Mouse (Mus musculus): ENCODE measurements at regions not wholly inside any gene's neighbourhood (a gene's known extent, or its start where the extent isn't known, plus 50 kb on each side); places are given as distances from the start of the nearest gene placed in this dataset.

GRCm38 (mm10) chr7:95551798-95552387 lies 619.2 kb upstream of the Tenm4 start:
- no peaks in the 10 kb centered on the region for H3K27me3 ChIP-seq (ENCODE audit: control insufficient read depth, insufficient read depth, low read depth, low read length)
- 50% methylated on average over 3 of the region's 3 CpGs for WGBS
- H3K9ac ChIP-seq (ENCODE audit: low read length) = no peak overlapping the region
- H3K9me3 ChIP-seq (ENCODE audit: control insufficient read depth, low read length) = no peaks in the 10 kb centered on the region
- H3K4me2 ChIP-seq (ENCODE audit: low read depth, low read length) = no peak overlapping the region
- no peaks in the 10 kb centered on the region for H3K4me1 ChIP-seq (replicated peaks; ENCODE audit: control insufficient read depth, insufficient read depth, low read length)
- no peak overlapping the region for H3K4me3 ChIP-seq (ENCODE audit: low read length)
- ATAC-seq (ENCODE audit: low read depth) = no peak
- H3K36me3 ChIP-seq (ENCODE audit: control insufficient read depth, insufficient read depth, low read length) = no peaks in the 10 kb centered on the region
- H3K27ac ChIP-seq (ENCODE audit: low read length) = no peak overlapping the region

- no peak overlapping the region for H3K4me2 ChIP-seq (ENCODE audit: low read depth, low read length)
- no peaks in the 10 kb centered on the region for H3K9me3 ChIP-seq (ENCODE audit: control insufficient read depth, low read length)
- H3K4me1 ChIP-seq (replicated peaks; ENCODE audit: control insufficient read depth, insufficient read depth, low read length) = no peaks in the 10 kb centered on the region
- H3K27me3 ChIP-seq (ENCODE audit: control insufficient read depth, insufficient read depth, low read depth, low read length) = no peaks in the 10 kb centered on the region
- WGBS = 53% methylated on average over 2 of the region's 2 CpGs
- H3K36me3 ChIP-seq (ENCODE audit: control insufficient read depth, insufficient read depth, low read length) = no peaks in the 10 kb centered on the region
- H3K27ac ChIP-seq (ENCODE audit: low read length) = no peak overlapping the region
- no peak overlapping the region for H3K4me3 ChIP-seq (ENCODE audit: low read length)
- ATAC-seq (ENCODE audit: low read depth) = no peak
- H3K9ac ChIP-seq (ENCODE audit: low read length) = no peak overlapping the region
Measured at GRCm38 (mm10) chr7:95558589-95558988, 612.5 kb upstream of the Tenm4 start.

DNA sequence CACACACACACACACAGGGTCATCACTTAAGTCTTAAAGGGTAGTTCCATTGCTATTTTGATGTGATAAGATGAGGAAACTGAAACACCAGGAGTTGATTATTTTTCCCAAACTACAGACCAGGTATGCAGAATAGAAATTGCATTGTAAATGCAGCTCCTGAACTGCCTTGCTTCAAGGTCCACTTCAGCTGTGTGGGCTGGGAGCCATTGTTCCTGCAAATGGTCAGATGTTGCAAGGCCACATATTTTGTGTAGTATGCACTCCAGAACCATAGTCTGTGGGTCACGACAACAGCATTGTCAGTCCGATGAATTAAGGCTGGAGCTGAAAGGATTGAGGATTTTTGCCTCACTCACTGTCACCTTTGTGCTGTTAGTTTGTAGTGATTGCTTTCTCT lies 592.4 kb upstream of the Tenm4 start:
- Histone ChIP-seq H3K27me3 (ENCODE audit: control insufficient read depth, insufficient read depth, low read depth, low read length) (no peaks in the 10 kb centered on the region), H3K4me1 (replicated peaks; ENCODE audit: control insufficient read depth, insufficient read depth, low read length) (no peaks in the 10 kb centered on the region), H3K27ac (ENCODE audit: low read length) (no peak overlapping the region), H3K9ac (ENCODE audit: low read length) (no peak overlapping the region), H3K9me3 (ENCODE audit: control insufficient read depth, low read length) (no peaks in the 10 kb centered on the region), H3K4me3 (ENCODE audit: low read length) (no peak overlapping the region), H3K36me3 (ENCODE audit: control insufficient read depth, insufficient read depth, low read length) (no peaks in the 10 kb centered on the region), H3K4me2 (ENCODE audit: low read depth, low read length) (no peak overlapping the region)
- WGBS = 83% methylated on average over 2 of the region's 2 CpGs
- ATAC-seq (ENCODE audit: low read depth) = no peak

DNA sequence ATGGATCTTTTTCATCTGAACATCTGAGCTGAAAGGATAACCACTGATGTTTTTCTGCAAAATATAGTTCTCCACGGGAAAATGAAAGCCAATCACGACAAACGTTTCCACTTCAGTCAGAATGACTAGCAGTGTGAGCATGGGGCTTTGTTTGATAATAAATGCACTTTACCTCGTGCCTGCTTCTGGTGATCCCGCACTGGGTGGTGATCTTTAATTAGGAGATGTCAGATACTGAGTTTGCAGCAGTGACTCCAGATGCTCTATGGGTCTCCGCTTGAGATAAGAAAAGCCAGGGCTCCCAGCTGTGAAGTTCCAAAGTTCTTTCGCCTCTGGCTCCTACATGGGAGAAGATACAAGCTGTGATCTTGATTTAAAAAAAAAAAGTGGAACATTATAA lies 589.7 kb upstream of the Tenm4 start:
- H3K27ac ChIP-seq (ENCODE audit: low read length) = no peak overlapping the region
- H3K9me3 ChIP-seq (ENCODE audit: control insufficient read depth, low read length) = no peaks in the 10 kb centered on the region
- no peaks in the 10 kb centered on the region for H3K4me1 ChIP-seq (replicated peaks; ENCODE audit: control insufficient read depth, insufficient read depth, low read length)
- H3K4me2 ChIP-seq (ENCODE audit: low read depth, low read length) = no peak overlapping the region
- no peak overlapping the region for H3K9ac ChIP-seq (ENCODE audit: low read length)
- H3K4me3 ChIP-seq (ENCODE audit: low read length) = no peak overlapping the region
- no peaks in the 10 kb centered on the region for H3K36me3 ChIP-seq (ENCODE audit: control insufficient read depth, insufficient read depth, low read length)
- WGBS = 58% methylated on average over 7 of the region's 7 CpGs
- ATAC-seq (ENCODE audit: low read depth) = no peak
- H3K27me3 ChIP-seq (ENCODE audit: control insufficient read depth, insufficient read depth, low read depth, low read length) = no peaks in the 10 kb centered on the region

DNA sequence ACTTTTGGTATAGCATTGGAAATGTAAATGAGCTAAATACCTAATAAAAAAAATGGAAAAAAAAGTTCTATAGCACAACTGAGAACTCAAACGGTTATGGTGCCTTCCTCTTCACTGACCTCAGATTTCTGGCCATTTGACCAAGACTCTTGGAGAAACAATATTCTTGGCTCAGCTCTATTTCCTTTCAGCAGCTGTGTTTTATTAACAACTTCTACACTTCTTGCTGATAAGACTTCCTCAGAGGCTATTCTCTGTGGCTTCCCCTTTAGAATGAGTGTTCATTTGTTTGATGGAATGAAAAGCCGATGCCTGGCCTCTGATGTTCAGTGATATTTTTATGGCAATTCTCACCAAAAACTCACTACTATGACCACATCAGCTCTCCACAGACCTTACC lies 572.7 kb upstream of the Tenm4 start:
- no peak overlapping the region for H3K4me2 ChIP-seq (ENCODE audit: low read depth, low read length)
- ATAC-seq (ENCODE audit: low read depth) = no peak
- 43% methylated on average over 2 of the region's 2 CpGs for WGBS
- no peaks in the 10 kb centered on the region for H3K36me3 ChIP-seq (ENCODE audit: control insufficient read depth, insufficient read depth, low read length)
- no peaks in the 10 kb centered on the region for H3K27me3 ChIP-seq (ENCODE audit: control insufficient read depth, insufficient read depth, low read depth, low read length)
- H3K9me3 ChIP-seq (ENCODE audit: control insufficient read depth, low read length) = no peaks in the 10 kb centered on the region
- H3K9ac ChIP-seq (ENCODE audit: low read length) = no peak overlapping the region
- H3K27ac ChIP-seq (ENCODE audit: low read length) = no peak overlapping the region
- no peaks in the 10 kb centered on the region for H3K4me1 ChIP-seq (replicated peaks; ENCODE audit: control insufficient read depth, insufficient read depth, low read length)
- no peak overlapping the region for H3K4me3 ChIP-seq (ENCODE audit: low read length)

- Histone ChIP-seq H3K27ac (ENCODE audit: low read length) (no peak overlapping the region), H3K36me3 (ENCODE audit: control insufficient read depth, insufficient read depth, low read length) (no peaks in the 10 kb centered on the region), H3K4me1 (replicated peaks; ENCODE audit: control insufficient read depth, insufficient read depth, low read length) (0 out of 2 replicates have a peak, but pooled peaks cover 2% of the 10 kb centered on the region), H3K27me3 (ENCODE audit: control insufficient read depth, insufficient read depth, low read depth, low read length) (no peaks in the 10 kb centered on the region), H3K9me3 (ENCODE audit: control insufficient read depth, low read length) (no peaks in the 10 kb centered on the region), H3K4me2 (ENCODE audit: low read depth, low read length) (no peak overlapping the region), H3K4me3 (ENCODE audit: low read length) (no peak overlapping the region), H3K9ac (ENCODE audit: low read length) (no peak overlapping the region)
- ATAC-seq (ENCODE audit: low read depth) = no peak
- WGBS = 68% methylated on average over 2 of the region's 2 CpGs
Measured at GRCm38 (mm10) chr7:95613736-95614135, 557.3 kb upstream of the Tenm4 start.

DNA sequence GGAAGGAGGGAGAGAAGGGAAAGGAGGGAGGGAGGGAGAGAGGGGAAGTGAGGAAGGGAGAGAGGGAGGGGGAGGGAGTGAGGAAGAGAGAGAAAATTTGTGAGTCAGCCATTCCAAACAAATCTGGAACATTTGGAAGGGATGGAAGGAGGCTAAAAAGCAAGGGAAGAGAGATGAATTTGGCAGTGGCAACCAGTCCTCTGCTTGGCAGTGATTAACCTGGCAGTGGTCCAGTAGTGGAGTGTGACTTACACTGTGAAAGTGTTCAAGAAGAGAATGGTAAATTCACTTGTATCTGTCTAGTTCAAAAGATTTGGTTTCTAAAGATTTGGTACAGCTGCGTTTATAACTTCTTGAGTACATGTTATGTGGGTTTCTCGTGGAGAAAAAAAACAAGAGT lies 553.7 kb upstream of the Tenm4 start:
- Histone ChIP-seq H3K9me3 (ENCODE audit: control insufficient read depth, low read length) (no peaks in the 10 kb centered on the region), H3K36me3 (ENCODE audit: control insufficient read depth, insufficient read depth, low read length) (no peaks in the 10 kb centered on the region), H3K4me2 (ENCODE audit: low read depth, low read length) (no peak overlapping the region), H3K27me3 (ENCODE audit: control insufficient read depth, insufficient read depth, low read depth, low read length) (no peaks in the 10 kb centered on the region), H3K9ac (ENCODE audit: low read length) (no peak overlapping the region), H3K4me3 (ENCODE audit: low read length) (no peak overlapping the region), H3K27ac (ENCODE audit: low read length) (no peak overlapping the region), H3K4me1 (replicated peaks; ENCODE audit: control insufficient read depth, insufficient read depth, low read length) (0 out of 2 replicates have a peak, but pooled peaks cover 2% of the 10 kb centered on the region)
- peak; percentile 92 for ATAC-seq (ENCODE audit: low read depth)
- WGBS = 21% methylated on average over 2 of the region's 2 CpGs

DNA sequence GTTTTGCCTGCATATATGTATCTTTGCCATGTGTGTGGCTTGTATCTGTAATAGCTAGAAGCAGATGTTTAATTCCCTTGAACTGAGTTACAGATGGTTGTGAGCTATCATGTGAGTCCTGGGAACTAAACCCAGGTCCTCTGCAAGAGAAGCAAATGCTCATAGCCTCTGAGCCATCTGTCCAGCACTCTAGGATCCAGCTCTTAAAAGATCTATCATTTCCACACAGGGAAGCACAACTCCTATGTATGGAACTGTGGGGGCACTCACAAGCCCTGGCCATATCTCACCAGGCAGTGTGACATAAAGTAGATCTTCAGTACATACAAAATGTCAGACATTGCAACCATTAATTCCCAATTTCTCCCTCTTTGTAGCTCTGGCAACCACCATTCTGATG lies 552.9 kb upstream of the Tenm4 start:
- no peak overlapping the region for H3K4me3 ChIP-seq (ENCODE audit: low read length)
- ATAC-seq (ENCODE audit: low read depth) = no peak
- no peaks in the 10 kb centered on the region for H3K27me3 ChIP-seq (ENCODE audit: control insufficient read depth, insufficient read depth, low read depth, low read length)
- H3K9me3 ChIP-seq (ENCODE audit: control insufficient read depth, low read length) = no peaks in the 10 kb centered on the region
- H3K4me1 ChIP-seq (replicated peaks; ENCODE audit: control insufficient read depth, insufficient read depth, low read length) = 0 out of 2 replicates have a peak, but pooled peaks cover 2% of the 10 kb centered on the region
- no peak overlapping the region for H3K9ac ChIP-seq (ENCODE audit: low read length)
- no peak overlapping the region for H3K4me2 ChIP-seq (ENCODE audit: low read depth, low read length)
- no peaks in the 10 kb centered on the region for H3K36me3 ChIP-seq (ENCODE audit: control insufficient read depth, insufficient read depth, low read length)
- no peak overlapping the region for H3K27ac ChIP-seq (ENCODE audit: low read length)

DNA sequence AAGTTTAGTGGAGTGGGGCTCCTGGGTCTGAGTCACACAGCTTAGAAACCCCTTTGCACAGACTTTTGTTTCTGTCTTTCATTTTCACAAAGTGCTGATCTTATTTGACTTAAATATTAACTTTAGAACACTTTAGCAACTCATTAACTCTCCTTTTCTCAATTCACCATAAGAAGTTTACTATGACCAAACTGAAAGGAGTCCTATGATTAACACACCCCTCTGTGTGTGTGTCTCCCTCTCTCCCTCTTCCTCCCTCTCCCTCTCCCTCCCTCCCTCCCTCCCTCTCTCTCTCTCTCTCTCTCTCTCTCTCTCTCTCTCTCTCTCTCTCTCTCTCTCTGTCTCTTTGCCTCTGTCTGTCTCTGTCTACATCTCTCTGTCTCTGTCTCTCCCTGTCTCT lies 551.0 kb upstream of the Tenm4 start:
- Histone ChIP-seq H3K27me3 (ENCODE audit: control insufficient read depth, insufficient read depth, low read depth, low read length) (no peaks in the 10 kb centered on the region), H3K36me3 (ENCODE audit: control insufficient read depth, insufficient read depth, low read length) (no peaks in the 10 kb centered on the region), H3K4me3 (ENCODE audit: low read length) (no peak overlapping the region), H3K4me2 (ENCODE audit: low read depth, low read length) (no peak overlapping the region), H3K9me3 (ENCODE audit: control insufficient read depth, low read length) (no peaks in the 10 kb centered on the region), H3K27ac (ENCODE audit: low read length) (no peak overlapping the region), H3K9ac (ENCODE audit: low read length) (no peak overlapping the region), H3K4me1 (replicated peaks; ENCODE audit: control insufficient read depth, insufficient read depth, low read length) (0 out of 2 replicates have a peak, but pooled peaks cover 2% of the 10 kb centered on the region)
- ATAC-seq (ENCODE audit: low read depth) = peak; percentile 64; the same call in 1 of the 2 replicates

- H3K27ac ChIP-seq (ENCODE audit: low read length) = no peak overlapping the region
- no peak overlapping the region for H3K9ac ChIP-seq (ENCODE audit: low read length)
- no peaks in the 10 kb centered on the region for H3K9me3 ChIP-seq (ENCODE audit: control insufficient read depth, low read length)
- ATAC-seq (ENCODE audit: low read depth) = no peak
- H3K27me3 ChIP-seq (ENCODE audit: control insufficient read depth, insufficient read depth, low read depth, low read length) = no peaks in the 10 kb centered on the region
- WGBS = 76% methylated on average over 5 of the region's 5 CpGs
- no peaks in the 10 kb centered on the region for H3K36me3 ChIP-seq (ENCODE audit: control insufficient read depth, insufficient read depth, low read length)
- H3K4me1 ChIP-seq (replicated peaks; ENCODE audit: control insufficient read depth, insufficient read depth, low read length) = no peaks in the 10 kb centered on the region; the same call in 1 of the 2 replicates
- no peak overlapping the region for H3K4me3 ChIP-seq (ENCODE audit: low read length)
- H3K4me2 ChIP-seq (ENCODE audit: low read depth, low read length) = no peak overlapping the region
Measured at GRCm38 (mm10) chr7:95640683-95641082, 530.4 kb upstream of the Tenm4 start.
